Mouse (Mus musculus) bone marrow, adult 2 months (tissue): ENCODE measurements around the gene Tcn2. TPM values are rescaled to one million over a fixed set of nuclear protein-coding genes. Genes with fewer than 3 reads are reported as not detected.
A peak's percentile ranks its signal among the peaks of the same experiment; 100 is the strongest.

Experiments used
- H3K27ac ChIP-seq: fragments of 200-500 bp; 2 replicates; pipeline ENCODE4 v1.5.1; 2012; ENCODE audit warnings: low read depth, mild to moderate bottlenecking, control low read depth, inconsistent platforms, low read length; ENCODE audit not compliant: control insufficient read depth, poor library complexity, insufficient read depth
- H3K4me1 ChIP-seq: fragments of 200-500 bp; 2 replicates; pipeline ENCODE4 v1.6.1; 2011; ENCODE audit warnings: low read length; ENCODE audit not compliant: control insufficient read depth, insufficient read depth
- H3K4me3 ChIP-seq: fragments of 200-500 bp; replicated peaks from 2 replicates; pipeline ENCODE3; 2011; ENCODE audit warnings: mild to moderate bottlenecking, low read depth, low read length, control low read depth; ENCODE audit not compliant: control insufficient read depth
- CTCF ChIP-seq: fragments of 200-500 bp; IDR thresholded peaks from 2 replicates; pipeline ENCODE4 v1.5.1; 2011; ENCODE audit warnings: low read length, control low read depth; ENCODE audit not compliant: control insufficient read depth, insufficient read depth
- POLR2A ChIP-seq: fragments of 200-500 bp; IDR thresholded peaks from 2 replicates; pipeline ENCODE4 v1.6.1; 2011; ENCODE audit warnings: low read depth, mild to moderate bottlenecking, control low read depth, low read length, borderline replicate concordance; ENCODE audit not compliant: control insufficient read depth
- WGBS: fragments of 180-500 bp; shearing (Covaris S2); methylation state at CpG from one replicate; pipeline ENCODE4 v1.1.7; 2018; 5-methylcytosine and 5-hydroxymethylcytosine counted together
- polyA plus RNA-seq: library from polyadenylated mRNA; stranded (reverse); fragments of >200 nt; gene quantifications from 2 replicates; pipeline ENCODE4 v1.2.4, GENCODE M21; 2011; ENCODE audit warnings: low replicate concordance; ENCODE audit not compliant: missing spikeins, insufficient read depth, insufficient read length

The Tcn2 gene
- polyA plus RNA-seq, result 16.7 and 48.3 TPM in 2 replicates

DNA sequence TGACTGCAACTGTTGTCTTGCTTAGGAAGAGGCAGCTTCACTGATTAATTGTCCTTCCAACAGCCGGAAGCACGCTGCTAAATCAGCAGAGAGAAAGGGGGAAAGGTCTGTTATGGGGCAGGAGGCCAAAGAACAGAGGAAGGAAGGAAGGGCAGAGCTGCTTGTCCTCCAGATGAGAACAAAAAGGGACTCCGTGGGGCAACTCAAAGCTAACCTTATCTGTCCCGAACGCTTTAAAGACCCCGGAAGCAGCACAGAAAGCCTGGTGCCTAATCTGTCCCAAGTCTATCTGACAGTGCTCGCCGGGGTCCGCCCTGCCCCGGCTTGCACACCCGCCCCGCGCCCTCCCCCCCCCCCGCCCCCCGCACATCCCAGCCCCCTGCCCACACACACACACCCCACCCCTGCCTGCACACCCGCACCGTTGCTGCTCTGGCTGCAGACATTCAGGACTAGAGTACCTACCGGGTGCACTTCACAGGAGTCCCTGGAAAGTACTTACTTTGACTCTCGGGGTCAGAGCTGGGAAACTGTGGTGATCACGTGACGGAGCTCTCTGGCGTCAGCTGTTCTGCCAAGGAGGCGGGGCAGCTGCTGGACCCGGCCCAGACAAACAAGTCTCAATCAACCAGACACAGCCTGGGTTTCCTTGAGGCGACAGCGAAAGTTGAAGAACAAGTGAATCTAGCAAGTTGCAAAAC, at the start of gene Tcn2:
Tcn2 (minus strand) TSS at position 649 of the 701 bp plus-strand sequence.
- under 1% methylated on average over 23 of the region's 26 CpGs for WGBS
- TF ChIP-seq CTCF (no peak), POLR2A (no peak)

GRCm38 (mm10) chr11:3981536-3981935, 49.6 kb upstream of the Tcn2 start:
- TF ChIP-seq POLR2A, result no peak
- TF ChIP-seq CTCF, result no peak
- no peaks in the 10 kb centered on the region for H3K4me1 ChIP-seq
- no peak overlapping the region for H3K27ac ChIP-seq
- H3K4me3 ChIP-seq, result no peak overlapping the region
- 55% methylated on average over 6 of the region's 6 CpGs for WGBS

More for the DNA sequence above, at the start of gene Tcn2:
- Histone ChIP-seq H3K4me1 (no peaks in the 10 kb centered on the region; the same call in 1 of the 2 replicates), H3K27ac (peak within 1 kb of the TSS; percentile 50), H3K4me3 (peak within 1 kb of the TSS; percentile 76)

DNA sequence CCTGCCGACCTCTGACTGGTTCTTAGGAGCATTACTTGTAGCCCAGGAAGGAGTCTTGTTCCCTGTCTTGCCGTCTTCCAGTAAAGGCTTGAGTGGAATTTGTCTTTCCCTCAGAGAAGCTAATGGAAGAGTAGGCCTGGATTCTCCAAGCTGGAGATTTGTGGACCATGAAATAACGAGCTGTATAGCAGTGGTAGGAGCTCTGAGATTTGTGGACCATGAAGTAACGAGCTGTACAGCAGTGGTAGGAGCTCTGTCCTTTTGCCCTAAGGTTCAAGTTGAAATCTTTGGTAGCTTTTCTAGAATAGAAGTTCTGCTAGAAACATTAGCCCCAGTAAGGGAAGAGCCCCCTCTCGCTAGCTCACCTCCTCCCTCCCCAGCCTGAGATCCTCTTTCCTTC, 46.5 kb upstream of the Tcn2 start:
- WGBS, result 82% methylated on average over 5 of the region's 5 CpGs
- Histone ChIP-seq H3K27ac (no peak overlapping the region), H3K4me3 (no peak overlapping the region), H3K4me1 (no peaks in the 10 kb centered on the region)
- TF ChIP-seq POLR2A (no peak), CTCF (no peak)

- TF ChIP-seq POLR2A, result no peak
- TF ChIP-seq CTCF, result no peak
- no peak within 1 kb of the TSS for H3K4me3 ChIP-seq
- H3K27ac ChIP-seq, result no peak within 1 kb of the TSS
- no peaks in the 10 kb centered on the region for H3K4me1 ChIP-seq
- 86% methylated on average over 6 of the region's 6 CpGs for WGBS
Observed at GRCm38 (mm10) chr11:3976678-3977077, 44.7 kb upstream of the Tcn2 start, which contains the start of gene 4930556J24Rik. TSS of gene 4930556J24Rik (minus strand) at chr11:3976778.

DNA sequence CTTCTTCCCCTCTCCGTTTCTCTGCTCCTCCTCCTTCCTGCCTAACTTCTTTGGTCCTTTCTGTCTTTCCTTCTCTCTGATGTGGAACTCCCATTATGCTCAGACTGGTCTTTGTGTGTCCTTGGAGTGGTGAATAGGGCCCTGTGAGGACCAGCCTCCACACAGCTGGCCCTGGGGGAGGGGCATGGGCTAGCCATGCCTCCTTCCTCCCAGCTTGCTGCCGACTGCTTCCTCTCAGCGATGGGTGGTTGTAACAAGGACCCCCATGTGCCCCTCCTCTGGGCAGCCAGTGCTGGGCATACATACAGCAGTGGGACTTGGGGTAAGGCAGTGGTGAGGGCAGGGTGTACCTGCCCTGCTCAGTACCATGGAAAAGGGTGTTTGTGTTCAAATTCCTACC, 42.4 kb upstream of the Tcn2 start:
- Histone ChIP-seq H3K4me1 (no peaks in the 10 kb centered on the region), H3K4me3 (no peak overlapping the region), H3K27ac (no peak overlapping the region)
- WGBS, result 74% methylated on average over 3 of the region's 3 CpGs
- TF ChIP-seq POLR2A (no peak), CTCF (no peak)

GRCm38 (mm10) chr11:3973081-3973480, 41.1 kb upstream of the Tcn2 start:
- no peak for TF ChIP-seq CTCF
- TF ChIP-seq POLR2A, result no peak
- Histone ChIP-seq H3K4me3 (no peak overlapping the region), H3K4me1 (no peaks in the 10 kb centered on the region), H3K27ac (no peak overlapping the region)
- 89% methylated on average over 7 of the region's 7 CpGs for WGBS

DNA sequence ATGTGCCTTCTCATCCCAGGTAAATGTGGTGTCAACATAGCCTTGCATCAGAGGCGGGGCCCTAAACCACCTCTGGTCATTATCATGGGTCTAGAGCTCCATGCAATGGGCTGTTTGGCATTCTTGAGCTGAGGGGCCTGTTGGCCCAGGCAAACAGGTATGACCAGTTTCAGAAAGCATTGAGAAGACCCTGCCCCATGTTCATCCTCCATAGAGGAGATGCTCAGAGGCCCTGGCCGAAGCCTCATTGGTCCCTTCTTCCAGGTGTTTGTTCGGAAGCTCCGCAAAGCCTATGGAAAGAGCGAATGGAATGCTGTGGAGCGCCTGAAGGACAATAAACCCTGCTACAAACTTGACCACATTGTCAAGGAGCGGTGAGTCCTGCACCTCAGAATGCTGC, 38.4 kb upstream of the Tcn2 start:
- WGBS, result 87% methylated on average over 7 of the region's 7 CpGs
- no peak overlapping the region for H3K4me3 ChIP-seq
- no peaks in the 10 kb centered on the region for H3K4me1 ChIP-seq
- TF ChIP-seq CTCF (no peak), POLR2A (no peak)
- no peak overlapping the region for H3K27ac ChIP-seq

DNA sequence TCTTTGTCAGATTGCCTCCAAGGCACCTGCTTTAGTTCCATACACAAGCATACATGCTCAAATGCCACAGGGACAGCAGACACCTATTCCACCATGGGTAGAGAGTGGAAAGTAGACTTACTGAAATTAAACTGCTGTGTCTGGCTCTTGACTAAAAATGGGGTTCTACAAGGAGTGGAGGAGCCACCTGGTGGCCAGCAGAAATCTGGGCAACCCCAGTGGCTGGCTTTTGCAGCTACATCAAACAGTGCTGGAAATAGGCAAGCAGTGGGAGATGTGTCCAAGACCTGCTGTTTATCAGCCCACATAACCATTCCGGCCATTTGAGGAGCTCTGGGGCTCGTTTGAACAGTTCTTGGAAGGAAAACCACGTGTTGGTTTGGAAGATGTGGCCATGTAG, 37.9 kb upstream of the Tcn2 start:
- Histone ChIP-seq H3K4me3 (no peak overlapping the region), H3K27ac (no peak overlapping the region), H3K4me1 (peaks cover 2% of the 10 kb centered on the region)
- no peak for TF ChIP-seq POLR2A
- no peak for TF ChIP-seq CTCF
- 75% methylated on average over 3 of the region's 3 CpGs for WGBS
